Mouse (Mus musculus) T-helper 17 cell (primary cell): ENCODE results near the gene Krt15.

Source experiments
- in situ Hi-C, 2 experiments: fragments of 300-600 bp; cut with MboI, MseI; formaldehyde crosslinking; loops; 1 replicate in 1 of 2; 2 replicates in 1 of 2; pipeline ENCODE4 v1.15.1; 2025; ENCODE audit warnings: high pct_unique_total_duplicates in 2 of 2

Gene Krt15

DNA sequence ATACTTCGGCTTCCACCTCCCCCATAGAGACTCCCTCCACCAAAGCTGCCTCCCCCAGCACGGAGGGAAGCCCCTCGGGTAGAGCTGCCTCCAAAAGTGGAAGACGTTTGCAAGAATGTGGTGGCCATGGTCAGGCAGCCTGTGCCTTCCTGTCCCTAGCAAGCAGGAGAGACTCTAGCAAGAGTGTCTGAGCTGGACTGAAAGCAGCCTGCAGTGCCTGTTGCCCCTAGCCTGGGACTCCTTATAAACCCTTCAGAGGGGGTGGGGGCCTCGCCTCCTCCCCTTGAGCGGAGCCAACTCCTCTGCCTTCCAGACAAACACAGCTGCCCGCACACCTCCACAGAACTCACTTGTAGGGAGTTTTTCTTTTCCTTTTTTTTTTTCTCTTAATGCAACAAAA lies at the start of gene Krt15:
TSS of gene Krt15 (minus strand) at position 198 of the 400 bp plus-strand sequence.
- in situ Hi-C loops = no loop called here

DNA sequence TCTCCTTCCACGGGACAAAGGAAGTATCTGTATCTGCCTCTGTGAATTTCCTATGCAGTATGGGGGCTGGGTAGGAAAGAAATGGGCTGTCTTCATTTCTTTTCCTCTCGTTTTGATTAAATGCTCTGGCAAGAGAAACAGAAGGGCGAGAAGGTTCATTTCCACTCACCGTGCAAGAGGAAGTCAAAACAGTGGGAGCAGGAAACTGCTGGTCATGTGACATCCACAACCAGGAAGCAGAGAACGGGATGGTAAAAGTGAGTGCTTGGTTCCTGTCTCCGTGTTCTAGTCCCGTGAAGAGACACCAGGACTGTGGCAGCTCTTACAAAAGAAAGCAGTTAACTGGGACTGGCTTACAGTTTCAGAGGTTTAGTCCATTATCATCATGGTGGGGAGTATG lies 46.0 kb upstream of the Krt15 start:
- in situ Hi-C loops = no loop called here

DNA sequence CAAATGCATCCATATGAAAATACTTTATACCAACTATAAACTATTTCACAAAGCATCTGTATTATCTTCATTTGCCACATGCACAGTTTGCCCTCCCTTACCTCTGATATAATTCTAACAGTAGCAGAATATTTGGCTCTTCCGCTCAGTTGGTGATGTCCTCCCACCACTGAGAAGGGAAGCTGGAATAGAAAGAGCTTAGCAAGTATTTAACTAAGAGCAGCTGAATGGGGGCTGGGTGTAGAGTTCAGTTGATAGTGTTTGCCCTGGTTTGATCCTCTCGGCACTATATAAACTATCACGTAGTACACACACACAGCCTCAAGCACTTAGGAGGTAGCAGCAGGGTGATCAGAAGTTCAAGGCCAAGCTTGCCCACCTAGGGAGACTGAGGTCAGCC lies 43.5 kb upstream of the Krt15 start:
- in situ Hi-C loops = no loop called here

DNA sequence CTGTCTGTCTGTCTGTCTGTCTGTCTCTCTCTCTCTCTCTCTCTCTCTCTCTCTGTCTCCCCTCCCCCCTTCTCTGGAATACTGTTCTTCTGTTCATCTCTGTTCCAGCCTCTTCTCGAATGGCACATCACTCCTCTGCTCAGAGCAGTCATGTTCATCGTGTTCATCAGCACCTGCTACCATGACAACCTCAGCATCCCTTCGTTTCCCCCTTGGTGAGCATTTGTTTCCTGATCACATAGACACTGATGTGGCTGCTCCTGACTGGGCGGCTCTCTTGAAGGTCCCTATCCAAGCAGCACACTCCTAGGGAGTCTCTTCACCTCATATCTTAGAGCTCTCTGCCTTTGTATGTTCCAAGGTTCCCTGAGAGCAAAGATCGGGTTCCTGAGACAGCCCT lies 42.6 kb upstream of the Krt15 start:
- in situ Hi-C loops = no loop called here

DNA sequence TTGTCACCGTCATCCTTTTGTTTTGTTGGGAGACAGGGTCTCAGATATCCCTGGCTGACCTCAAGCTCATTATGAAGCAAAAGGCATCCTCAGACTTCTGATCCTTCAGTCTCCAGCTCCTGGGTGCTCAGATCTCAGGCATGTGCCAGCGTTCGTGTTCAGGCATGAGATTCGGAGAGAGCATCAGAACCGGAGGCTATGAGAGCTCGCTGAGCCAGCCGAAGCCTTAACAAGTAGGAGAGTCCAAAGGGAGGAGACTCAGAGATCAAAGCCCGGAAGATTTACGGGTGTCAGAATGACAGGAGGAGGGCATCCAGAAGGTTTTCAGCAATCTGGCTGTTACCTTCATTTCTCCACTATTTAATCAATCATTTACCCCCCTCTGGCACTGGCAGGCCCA lies 41.1 kb upstream of the Krt15 start:
- in situ Hi-C loops = no loop called here

DNA sequence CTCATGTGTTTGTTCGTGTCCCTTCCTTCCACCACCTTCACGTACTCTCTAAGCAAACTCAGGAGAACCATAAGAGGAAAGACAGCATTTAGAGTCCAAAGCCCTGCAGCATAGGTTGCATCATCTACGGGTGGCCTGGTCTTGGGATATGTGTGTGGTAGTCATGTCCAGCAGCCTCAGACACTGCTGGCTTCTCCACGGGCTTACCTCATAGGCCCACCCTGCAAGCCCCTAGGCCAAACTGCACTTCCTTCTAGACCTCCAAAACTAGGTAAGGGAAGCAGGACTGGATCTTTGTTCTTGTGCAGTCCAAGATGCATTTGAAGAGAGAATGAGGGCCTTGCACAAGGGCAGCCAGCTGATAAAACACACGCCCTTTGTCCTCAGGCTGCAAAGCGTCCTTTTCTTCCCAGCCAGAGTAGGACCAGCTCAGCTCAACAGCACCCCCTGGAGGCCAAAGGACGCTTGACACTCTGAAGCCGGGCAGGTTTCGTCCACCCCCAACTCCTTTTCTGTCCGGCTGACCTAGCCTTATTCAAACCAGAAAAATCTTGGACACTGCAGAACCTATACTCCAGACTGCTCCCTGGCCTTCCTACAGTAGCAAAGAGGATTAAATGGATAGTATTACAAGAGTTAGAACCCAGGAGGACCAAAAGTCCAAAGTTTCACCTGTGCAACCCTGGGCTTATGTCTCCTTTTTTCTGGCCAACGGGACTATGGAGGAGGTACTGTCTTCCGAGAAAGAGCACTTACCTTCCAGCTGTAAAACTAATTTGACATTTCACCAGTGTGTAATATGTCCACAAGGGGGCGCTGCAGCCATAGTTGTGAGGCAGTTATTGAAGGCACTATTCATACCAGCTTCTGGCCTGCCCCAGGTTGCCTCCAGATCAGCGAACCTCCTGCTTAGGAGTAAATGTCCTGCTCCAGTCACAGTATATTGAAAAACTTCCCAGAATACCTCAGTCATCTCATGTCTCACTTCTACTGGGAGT lies 33.3 kb upstream of the Krt15 start:
- in situ Hi-C loops = loop anchor here in 1 of 2 experiments (5.0 kb wide), 1 partner anchor 113 kb away; no protein-coding TSS in a partner anchor

DNA sequence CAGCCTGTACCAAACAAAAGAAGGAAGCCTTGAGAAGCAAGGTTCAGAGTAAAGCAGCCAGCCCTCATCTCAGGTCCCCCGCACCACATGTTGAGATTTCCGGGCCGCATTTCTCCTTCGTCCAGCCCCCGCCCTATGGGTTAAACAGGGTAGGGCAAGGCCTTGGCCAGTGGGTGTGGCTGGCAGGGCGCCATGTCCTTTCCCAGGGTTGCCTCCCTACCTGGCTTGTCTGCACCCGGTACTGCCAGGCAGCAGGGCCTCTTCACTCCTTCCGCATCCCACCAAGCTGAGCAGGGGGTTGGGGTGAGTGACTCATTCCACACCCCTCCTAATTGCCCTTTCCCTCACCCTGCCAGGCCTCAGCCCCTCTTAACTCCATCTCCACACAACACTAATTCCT lies 32.3 kb upstream of the Krt15 start:
- in situ Hi-C loops = loop anchor here in 1 of 2 experiments (5.0 kb wide), 1 partner anchor 114 kb away; no protein-coding TSS in a partner anchor

DNA sequence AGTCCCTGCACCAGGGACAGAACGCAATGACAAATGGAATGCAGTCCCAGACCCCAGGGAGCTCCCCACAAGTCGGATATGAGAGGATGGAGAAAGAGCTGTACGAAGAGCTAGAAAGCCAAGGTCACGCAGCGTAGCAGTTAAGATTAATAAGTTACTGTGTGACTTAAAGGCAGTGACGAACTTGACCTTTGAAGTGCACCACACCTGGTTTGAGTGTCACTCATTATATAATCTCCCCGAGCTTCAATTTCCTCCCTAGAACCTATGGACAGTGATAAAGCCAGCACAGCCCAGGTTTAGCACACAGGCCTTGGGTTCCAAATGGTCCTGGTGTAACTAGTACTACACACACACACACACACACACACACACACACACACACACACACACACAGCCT lies 28.7 kb upstream of the Krt15 start:
- in situ Hi-C loops = no loop called here

DNA sequence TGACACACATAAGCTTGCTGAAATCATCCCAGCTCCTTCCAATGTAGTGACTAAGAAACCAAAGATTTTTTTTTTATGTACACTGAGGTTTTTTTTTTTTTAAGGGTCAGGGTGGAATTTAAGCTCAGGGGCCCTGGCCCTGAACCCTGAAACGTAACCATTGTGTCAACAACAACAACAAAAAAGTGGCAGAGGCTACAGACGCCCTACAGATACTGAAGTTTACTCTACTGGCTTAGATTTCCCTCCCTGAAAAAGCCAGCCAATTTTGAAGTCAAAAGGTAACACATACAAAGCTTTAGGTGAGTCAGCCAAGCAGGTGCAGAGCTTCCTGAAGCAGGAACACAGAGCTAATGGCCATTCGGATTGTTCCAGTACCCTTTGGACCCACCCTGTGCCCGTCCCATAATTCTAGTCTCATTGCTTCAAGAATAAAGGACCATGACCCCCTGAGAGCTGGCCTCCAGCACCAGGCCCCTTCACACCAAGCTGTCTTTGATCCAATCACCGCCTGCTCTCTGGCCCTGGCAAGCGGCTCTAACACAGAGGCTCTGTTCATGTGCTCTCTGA lies 22.3 kb upstream of the Krt15 start:
- in situ Hi-C loops = no loop called here

DNA sequence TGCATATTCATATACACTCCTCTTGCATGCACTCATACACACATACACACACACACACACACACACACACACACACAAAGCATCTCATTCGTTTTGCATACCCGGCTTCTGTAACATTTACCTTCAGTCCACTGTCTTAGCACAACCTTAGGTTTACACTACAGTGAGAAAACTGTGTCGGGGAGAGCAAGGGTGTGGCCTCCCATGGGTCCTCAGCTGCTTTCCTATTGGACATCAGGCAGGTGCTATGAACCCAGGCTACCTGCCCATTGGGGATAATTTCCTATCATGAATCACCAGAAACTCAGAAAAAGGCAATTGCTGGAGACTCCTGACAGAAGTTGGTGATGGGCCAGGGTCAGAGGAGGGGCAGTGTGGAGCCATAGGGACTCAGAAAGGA lies 21.6 kb upstream of the Krt15 start:
- in situ Hi-C loops = no loop called here

DNA sequence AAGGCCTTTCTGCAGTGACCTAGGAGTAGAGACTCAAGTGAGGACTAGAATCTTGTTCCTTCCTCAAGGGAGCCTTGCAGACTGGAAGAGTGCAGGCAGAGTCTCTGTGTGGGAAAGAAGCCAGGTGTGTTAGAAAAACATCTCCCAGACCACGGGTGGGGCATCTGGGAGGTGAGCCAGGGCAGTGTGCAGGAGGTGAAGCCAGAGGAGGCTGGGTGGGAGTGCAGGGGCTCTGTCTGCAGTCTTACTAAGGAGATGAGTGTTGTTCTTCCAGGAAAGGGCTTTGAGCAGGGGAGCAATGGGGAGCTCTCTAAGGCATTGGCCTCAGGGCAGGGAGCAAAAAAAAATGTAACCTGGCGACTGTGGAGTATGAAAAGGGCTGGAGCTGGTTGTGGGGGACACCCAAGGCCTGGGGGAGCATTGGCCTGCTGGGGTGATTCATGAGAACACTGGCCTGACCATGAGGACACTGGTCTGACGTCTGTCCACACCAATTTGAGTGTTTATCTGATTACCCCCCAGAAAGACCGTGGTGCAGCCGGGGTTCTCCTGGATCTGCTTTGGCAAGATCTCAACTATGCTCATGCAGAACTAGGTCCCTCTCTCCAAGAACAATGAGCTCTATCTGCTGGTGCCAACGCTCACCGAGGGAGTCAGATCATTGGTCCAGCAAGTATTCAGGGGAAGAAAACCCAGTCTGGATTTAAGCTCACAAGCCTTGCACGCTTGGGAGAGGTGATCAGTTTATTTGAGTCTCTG lies 19.9 kb upstream of the Krt15 start:
- in situ Hi-C loops = no loop called here

DNA sequence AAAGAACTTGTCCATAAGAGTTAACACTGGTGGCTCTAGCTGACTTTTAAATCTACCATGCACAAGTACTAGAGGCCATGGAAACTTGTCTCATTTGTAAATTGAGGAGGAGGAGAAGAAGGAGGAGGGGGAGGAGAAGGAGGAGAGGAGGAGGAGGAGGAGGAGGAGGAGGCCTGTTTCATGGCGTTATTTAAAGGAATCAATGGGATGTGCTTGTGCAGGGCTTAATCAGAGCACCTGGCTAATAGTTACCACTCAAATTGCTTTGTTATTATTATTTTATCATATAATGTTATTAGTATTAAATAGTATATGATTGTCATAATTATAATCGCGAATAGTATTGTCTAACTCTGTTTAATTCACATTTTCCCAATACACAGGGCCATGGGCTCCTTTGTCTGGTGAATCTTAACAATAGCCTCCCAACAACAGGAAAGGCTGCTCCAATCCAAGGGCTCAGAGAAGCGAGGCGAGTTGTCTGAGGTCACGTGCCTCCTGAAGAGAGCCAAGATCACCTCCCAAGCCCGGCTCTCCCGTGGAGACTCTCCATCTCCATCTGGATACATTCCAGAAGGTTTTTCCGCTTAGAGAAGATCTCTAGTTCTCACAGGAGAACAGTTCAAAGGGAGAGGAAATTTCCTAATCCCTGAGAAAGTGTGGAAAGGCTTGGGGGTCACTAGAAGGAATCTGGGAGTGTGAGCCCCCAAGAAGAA lies 13.0 kb upstream of the Krt15 start, which contains the start of gene Krt19:
TSS of gene Krt19 (minus strand) at position 51 of the 716 bp plus-strand sequence.
- in situ Hi-C loops = no loop called here

DNA sequence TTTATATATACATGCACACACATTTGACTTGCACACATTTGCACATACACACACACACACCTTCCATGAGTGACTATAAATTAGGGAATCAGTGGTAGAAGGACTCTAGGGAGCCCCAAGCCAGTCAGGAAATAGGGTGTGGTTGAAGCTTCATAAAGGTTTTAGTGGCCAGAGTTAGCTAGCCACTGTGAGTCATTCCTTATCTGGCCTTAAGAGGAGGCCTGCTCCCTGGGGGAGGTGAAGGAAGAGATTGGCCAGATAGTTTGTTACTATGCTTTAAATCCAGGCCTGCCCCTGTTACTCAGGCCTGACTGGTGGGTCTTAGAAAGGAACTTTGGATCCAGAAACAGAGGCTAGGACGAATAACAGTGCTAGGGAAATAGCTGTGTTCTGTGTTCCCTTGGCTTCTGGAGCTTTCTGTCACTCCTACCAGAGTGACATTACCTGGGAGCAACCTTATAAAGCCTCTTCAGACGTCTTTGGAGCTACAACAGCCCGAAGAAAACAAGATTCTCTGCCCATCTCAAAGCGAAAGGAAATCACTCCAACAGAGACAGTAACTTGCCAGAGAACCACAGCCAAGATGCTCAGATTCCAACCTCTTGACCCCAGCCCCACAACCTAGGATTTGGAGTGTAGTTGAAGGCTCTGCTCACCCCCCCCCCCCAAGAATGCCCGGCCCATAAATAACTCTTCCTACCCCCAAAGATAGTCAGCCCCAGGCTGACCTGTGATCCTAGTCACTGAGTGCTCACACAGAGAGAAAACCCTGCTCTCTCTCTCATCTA lies 12.0 kb upstream of the Krt15 start:
- in situ Hi-C loops = no loop called here

DNA sequence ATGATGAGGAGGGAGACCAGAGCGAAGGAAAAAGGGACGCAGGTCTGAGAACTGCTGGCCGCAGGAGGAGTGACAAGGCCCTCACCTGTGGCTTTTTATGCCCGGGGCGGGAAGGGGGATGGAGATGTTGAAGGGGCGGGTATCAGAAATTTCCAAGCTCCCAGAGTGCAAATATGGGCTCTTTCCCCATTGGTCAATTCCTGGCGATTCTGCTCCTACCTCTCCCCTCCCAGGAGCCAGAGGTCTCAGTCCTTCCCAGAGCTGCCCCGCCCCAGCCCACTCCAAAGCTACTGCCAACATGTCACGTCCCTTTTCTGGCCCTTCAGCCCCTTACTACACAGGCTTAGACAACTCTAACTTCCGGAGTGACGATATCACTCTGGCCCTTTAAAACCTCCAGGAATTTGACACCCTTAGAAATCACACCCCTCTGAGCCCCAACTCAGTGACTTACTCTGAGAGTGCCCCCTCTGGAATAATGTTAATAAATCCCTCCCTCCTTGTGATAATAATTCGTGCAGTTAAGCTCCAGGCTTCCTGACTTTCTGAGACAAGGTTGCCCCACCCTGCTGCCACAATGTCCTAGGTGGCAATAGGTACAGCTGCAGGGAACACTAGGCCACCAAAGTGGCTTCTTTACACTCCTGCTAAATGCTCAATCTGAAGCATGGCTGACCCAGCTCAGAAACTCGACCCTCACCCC lies 10.3 kb upstream of the Krt15 start:
- in situ Hi-C loops = no loop called here

DNA sequence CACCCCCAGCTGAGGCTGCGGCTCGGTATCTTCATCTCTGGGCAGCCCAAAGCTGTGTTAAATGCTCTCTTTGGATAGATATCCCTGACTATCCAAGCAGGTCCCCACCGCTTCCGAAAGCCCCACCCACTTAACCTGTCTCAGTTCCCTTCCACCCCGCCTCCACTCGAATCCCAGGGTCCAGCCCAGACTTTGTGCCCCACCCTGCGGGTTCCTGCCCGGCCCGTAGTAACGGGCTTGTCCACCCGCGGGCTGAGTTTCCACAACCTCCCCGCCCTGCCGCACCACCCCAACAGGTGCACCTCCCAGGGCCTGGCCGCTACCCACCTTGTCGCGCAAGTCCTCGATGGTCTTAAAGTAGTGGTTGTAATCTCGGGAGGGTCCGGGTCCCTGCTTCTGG lies 9.4 kb upstream of the Krt15 start:
- in situ Hi-C loops = no loop called here

DNA sequence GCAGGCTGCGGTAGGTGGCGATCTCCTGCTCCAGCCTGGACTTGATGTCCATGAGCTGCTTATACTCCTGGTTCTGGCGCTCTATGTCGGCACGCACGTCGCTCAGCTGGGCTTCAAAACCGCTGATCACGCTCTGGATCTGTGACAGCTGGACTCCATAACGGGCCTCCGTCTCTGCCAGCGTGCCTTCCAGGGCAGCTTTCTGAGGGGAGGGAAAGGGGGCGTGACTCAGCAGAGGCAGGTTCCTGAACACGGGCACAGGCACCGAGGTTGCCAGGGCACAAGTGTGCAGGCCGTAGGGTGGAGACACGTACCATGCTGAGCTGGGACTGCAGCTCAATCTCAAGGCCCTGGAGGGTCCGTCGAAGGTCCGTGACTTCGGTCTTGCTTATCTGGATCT lies 5.2 kb upstream of the Krt15 start:
- in situ Hi-C loops = no loop called here

DNA sequence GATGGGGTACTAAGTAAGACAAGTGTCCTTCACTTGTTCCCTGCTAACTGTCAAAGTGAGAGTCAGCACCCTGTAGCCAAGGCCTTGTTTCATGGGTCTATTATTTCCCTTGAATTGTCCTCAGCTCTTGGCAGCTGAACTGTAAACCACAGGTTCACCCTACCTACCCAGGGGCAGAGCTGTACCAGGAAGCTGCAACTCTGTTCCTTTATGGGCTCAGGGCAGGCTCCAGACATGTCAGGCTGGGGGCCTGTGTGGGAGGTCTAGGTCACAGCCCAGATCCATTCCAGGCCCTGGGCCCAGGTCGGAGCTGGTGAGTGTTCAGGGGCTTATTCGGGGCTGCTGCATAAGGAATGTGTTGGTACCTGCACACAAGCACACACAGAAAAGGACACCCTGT lies 3.7 kb upstream of the Krt15 start:
- in situ Hi-C loops = no loop called here

DNA sequence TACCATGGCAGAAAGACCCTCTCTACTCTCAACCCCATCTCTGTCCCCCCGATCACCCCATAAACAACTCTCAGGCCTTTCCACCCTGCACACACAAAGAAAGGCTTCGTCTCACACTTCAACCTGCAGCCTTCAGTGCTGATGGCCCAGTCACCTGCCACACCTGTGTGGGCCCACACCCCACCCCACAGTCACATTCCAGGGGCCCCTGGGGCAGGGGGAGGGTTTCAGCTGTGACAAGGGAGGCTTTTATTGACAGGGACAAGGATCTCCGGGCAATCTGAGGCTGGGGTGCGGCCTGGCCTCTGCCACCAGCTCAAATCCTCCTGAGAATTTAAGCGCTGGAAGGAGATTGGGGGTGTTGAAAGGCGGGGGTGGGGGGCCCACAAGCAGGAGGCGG lies 3.1 kb upstream of the Krt15 start:
- in situ Hi-C loops = no loop called here

DNA sequence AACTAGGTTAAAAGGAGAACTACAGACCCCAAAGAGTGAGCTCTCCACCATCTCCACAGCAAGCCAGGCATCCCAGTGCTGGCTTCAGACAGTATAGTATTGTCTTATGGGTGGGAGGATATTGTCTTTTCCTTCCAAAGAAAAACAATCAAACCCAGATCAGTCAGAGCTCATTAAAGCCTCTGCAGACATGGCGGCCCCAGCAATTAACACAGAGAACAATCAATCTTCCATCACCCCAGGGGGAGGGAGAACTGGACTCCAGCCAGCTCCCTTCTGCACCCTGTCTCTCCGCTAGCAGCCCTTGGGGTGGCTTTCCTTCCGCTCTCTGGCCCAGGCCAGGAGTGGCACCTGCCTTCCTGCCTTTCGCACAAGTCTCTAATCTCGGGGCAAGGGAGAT lies 2.0 kb upstream of the Krt15 start:
- in situ Hi-C loops = no loop called here

DNA sequence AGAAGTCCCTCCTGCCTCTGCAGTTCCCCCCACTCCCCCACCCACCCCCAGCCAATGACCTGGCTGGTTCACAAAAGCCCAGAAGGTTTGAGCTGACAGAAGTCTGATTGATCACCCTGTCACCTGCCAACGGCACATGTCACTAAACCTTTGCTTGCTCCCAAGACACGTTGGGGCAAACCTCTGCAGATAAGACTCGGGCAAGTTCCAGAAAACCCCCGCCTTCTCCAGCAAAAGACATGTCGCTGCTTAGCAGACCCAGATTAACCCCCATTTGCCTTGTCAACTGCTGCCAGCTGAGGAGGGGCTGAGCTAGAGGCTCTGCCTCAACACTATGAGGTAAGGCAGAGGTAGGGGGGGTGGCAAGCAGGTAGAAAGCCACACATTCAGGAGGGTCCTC lies 831 bp upstream of the Krt15 start:
- in situ Hi-C loops = no loop called here
